Mouse (Mus musculus) duodenum, adult 2 months (tissue): ENCODE results near the gene Nck2. TPM values are rescaled to one million over a fixed set of nuclear protein-coding genes. Genes with fewer than 3 reads are reported as not detected.

ENCODE experiments used
- polyA plus RNA-seq: library from polyadenylated mRNA; depleted of rRNA; stranded (reverse); fragments of >200 nt; gene quantifications from 2 replicates; pipeline ENCODE4 v1.2.3, GENCODE M21; 2012; ENCODE audit warnings: low replicate concordance; rRNA removed

The Nck2 gene
- polyA plus RNA-seq: 33.0 and 38.0 TPM in 2 replicates

GRCm38 (mm10) chr1:43444531-43444930, at the start of gene Nck2:
Gene Nck2, plus strand, starts transcription at chr1:43444579.

Other genes starting within 250 kb of the Nck2 start
- gene Fhl2, start 247.6 kb upstream of the Nck2 start, polyA plus RNA-seq: 28.9 and 32.5 TPM in 2 replicates